Mouse (Mus musculus): Measurements from ENCODE around the gene Tent5b.
A peak's percentile ranks its signal among the peaks of the same experiment; 100 is the strongest.
"Not testable (repeated sequence)": the region's sequence is repeated elsewhere in the genome, so short reads cannot be mapped to it uniquely, and the experiment has no call there.

The Tent5b gene

GRCm38 (mm10) chr4:133501514-133501913 is 21.6 kb downstream of the Tent5b start:
- DNase-seq (ENCODE audit: low spot score), result no peak

- no peak for DNase-seq (ENCODE audit: low spot score)
Measured at GRCm38 (mm10) chr4:133504300-133504699, 24.4 kb downstream of the Tent5b start.

- DNase-seq (ENCODE audit: low spot score), result no peak
Measured at GRCm38 (mm10) chr4:133504755-133505485, 25.0 kb downstream of the Tent5b start.

- no peak for DNase-seq (ENCODE audit: low spot score)
Measured at GRCm38 (mm10) chr4:133506573-133506972, 26.6 kb downstream of the Tent5b start.

- no peak for DNase-seq (ENCODE audit: low spot score)
Measured at GRCm38 (mm10) chr4:133508990-133509389, 29.1 kb downstream of the Tent5b start.

- DNase-seq (ENCODE audit: low spot score), result no peak
Measured at GRCm38 (mm10) chr4:133511050-133511449, 31.1 kb downstream of the Tent5b start.

GRCm38 (mm10) chr4:133512511-133512910 is 32.6 kb downstream of the Tent5b start:
- DNase-seq (ENCODE audit: low spot score), result not testable (repeated sequence)

GRCm38 (mm10) chr4:133512972-133513371 is 33.0 kb downstream of the Tent5b start:
- peak; percentile 60 for DNase-seq (ENCODE audit: low spot score)

GRCm38 (mm10) chr4:133518601-133519368 is 38.9 kb downstream of the Tent5b start, which contains the start of gene Kdf1:
Gene Kdf1, plus strand, starts transcription at chr4:133518963.
- no peak for DNase-seq (ENCODE audit: low spot score)

- no peak for DNase-seq (ENCODE audit: low spot score)
Measured at GRCm38 (mm10) chr4:133519369-133519665, 39.4 kb downstream of the Tent5b start.

- DNase-seq (ENCODE audit: low spot score), result no peak
Measured at GRCm38 (mm10) chr4:133521502-133521901, 41.6 kb downstream of the Tent5b start.

GRCm38 (mm10) chr4:133527788-133528187 is 47.9 kb downstream of the Tent5b start:
- no peak for DNase-seq (ENCODE audit: low spot score)

- DNase-seq (ENCODE audit: low spot score), result no peak
Measured at GRCm38 (mm10) chr4:133532777-133533176, 52.8 kb downstream of the Tent5b start.

GRCm38 (mm10) chr4:133536081-133536480 is 56.1 kb downstream of the Tent5b start:
- DNase-seq (ENCODE audit: low spot score), result no peak

GRCm38 (mm10) chr4:133536652-133537051 is 56.7 kb downstream of the Tent5b start:
- no peak for DNase-seq (ENCODE audit: low spot score)

Measured in c-Kit-positive CD71-positive TER-119-positive erythroid progenitor cells, embryonic 14.5 days (primary cell).